ENCODE assay signal across 13 mouse cellular contexts in genomic region chr9:30449862-30450261, GRCm38 (mm10).
"Had no signal": no experiment of that assay in that cellular context is flagged by ENCODE, and none has a peak within 500 bp of the region (broad histone marks: within the 10 kb centered on the region; RNA-seq: fewer than 3 reads in every experiment).

No protein-coding gene starts in this region.

- H3K4me3 ChIP-seq: limb, embryonic 15.5 days; liver, embryonic 12.5 days; midbrain, embryonic 12.5 days; neural tube, embryonic 13.5 days had no signal

- H3K27ac ChIP-seq: limb, embryonic 15.5 days; liver, embryonic 12.5 days; midbrain, embryonic 12.5 days; neural tube, embryonic 13.5 days had no signal

- ATAC-seq: liver, embryonic 12.5 days; midbrain, embryonic 16.5 days had no signal

- H3K9me3 ChIP-seq: limb, embryonic 15.5 days; liver, embryonic 12.5 days; midbrain, embryonic 12.5 days; neural tube, embryonic 13.5 days had no signal

- H3K27me3 ChIP-seq: limb, embryonic 15.5 days; liver, embryonic 12.5 days; midbrain, embryonic 12.5 days; neural tube, embryonic 13.5 days had no signal

- H3K9ac ChIP-seq: limb, embryonic 15.5 days; liver, embryonic 12.5 days; lung, embryonic 14.5 days; midbrain, embryonic 12.5 days; neural tube, embryonic 13.5 days had no signal

- H3K4me1 ChIP-seq: limb, embryonic 15.5 days; liver, embryonic 12.5 days had no signal

- DNase-seq: kidney, postnatal 14 days; left cerebral cortex, postnatal 4 days; lung, embryonic 14.5 days; retina, postnatal 1 day; right cerebral cortex, postnatal 4 days; spleen, adult 18-20 months; thymus, adult 18-20 months; thymus, postnatal 25 days had no signal

- H3K4me2 ChIP-seq: limb, embryonic 15.5 days; liver, embryonic 12.5 days; lung, embryonic 14.5 days; midbrain, embryonic 12.5 days; neural tube, embryonic 13.5 days had no signal
